Comparison of ENCODE assay signal across 19 mouse cellular contexts in the genomic region with DNA sequence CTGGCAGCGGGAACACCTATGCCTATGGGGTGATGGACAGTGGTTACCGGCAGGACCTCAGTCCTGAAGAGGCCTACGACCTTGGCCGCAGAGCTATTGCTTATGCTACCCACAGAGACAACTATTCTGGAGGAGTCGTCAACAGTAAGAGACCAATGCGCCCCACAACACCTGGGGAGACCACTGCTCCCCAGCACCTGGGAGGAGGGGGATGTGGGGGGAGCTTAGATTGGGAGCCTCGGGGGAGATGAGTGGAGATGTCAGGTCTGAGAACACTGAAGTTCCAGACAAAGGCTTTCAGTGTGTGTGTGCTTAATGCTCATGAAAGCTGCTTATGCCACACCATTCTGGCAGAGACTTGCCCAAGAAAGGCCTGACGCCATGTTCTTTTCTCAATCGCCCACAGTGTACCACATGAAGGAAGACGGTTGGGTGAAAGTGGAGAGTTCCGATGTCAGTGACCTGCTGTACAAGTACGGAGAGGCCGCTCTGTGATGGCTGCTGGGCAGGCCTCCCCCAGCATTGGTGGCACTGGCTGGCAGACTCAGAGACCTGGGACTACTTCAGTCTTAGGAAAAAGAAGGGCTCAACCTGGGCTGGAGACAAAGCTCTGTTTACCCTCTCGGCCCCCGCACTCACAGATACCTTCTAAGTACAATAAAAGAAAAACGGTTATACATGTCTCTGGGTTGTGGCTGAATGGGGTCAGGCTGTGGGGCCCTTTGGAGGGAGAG. TPM values are rescaled to one million over a fixed set of nuclear protein-coding genes. Genes with fewer than 3 reads are reported as not detected.
A peak's percentile ranks its signal among the peaks of the same experiment; 100 is the strongest.
DNase-seq lines count a peak whose midpoint lies in the region; TF ChIP-seq lines count a peak whose summit lies in the region.
"Had no signal": no experiment of that assay in that cellular context is flagged by ENCODE, and none has a peak within 500 bp of the region (broad histone marks: within the 10 kb centered on the region; RNA-seq: fewer than 3 reads in every experiment).

No protein-coding gene starts in this region.

- peaks cover 13% of the 10 kb centered on the region for H3K36me3 ChIP-seq in spleen, adult 2 months (ENCODE audit: control insufficient read depth, insufficient read depth, low read length)
- H3K36me3 ChIP-seq: embryonic facial prominence, embryonic 12.5 days; heart, embryonic 12.5 days had no signal

- TF ChIP-seq POLR2A in spleen, adult 2 months (IDR thresholded peaks at IDR 0.05; ENCODE audit: low read depth, low read length), result no peak

- no peak for TF ChIP-seq CTCF in spleen, adult 2 months (IDR thresholded peaks at IDR 0.05; ENCODE audit: extremely low read depth, insufficient read depth, insufficient read length, insufficient replicate concordance)

- no peak overlapping the region for H3K4me3 ChIP-seq in spleen, adult 2 months (ENCODE audit: extremely low read depth, insufficient read depth, insufficient read length)
- H3K4me3 ChIP-seq: embryonic facial prominence, embryonic 12.5 days; heart, adult 2 months; heart, embryonic 12.5 days had no signal

- WGBS in spleen, adult 2 months, result 74% methylated on average over 16 of the region's 16 CpGs

- H3K4me1 ChIP-seq in spleen, adult 2 months (ENCODE audit: control insufficient read depth, insufficient read depth, insufficient read length), result peaks cover 25% of the 10 kb centered on the region

- H3K27me3 ChIP-seq in spleen, adult 2 months (ENCODE audit: control insufficient read depth, insufficient read depth, low read length), result no peaks in the 10 kb centered on the region

- no peak for DNase-seq in spleen, adult 2 months (ENCODE audit: low read depth in 1 of 2, low spot score in 2 of 2)
- no peak for DNase-seq in spleen, postnatal 4 days (ENCODE audit: low spot score in 2 of 2)
- DNase-seq in naive thymus-derived CD4-positive, alpha-beta T cell, adult 2 months (ENCODE audit: low read depth), result peak; percentile 51
- peak; percentile 71 for DNase-seq in thymus, postnatal 25 days
- DNase-seq in embryo, embryonic 10 days (ENCODE audit: low spot score), result no peak
- DNase-seq in adrenal gland, postnatal 14 days, result no peak
- no peak for DNase-seq in cerebellum, adult 11-12 months
- DNase-seq: adrenal gland, adult 2 months; adrenal gland, postnatal 36 days; cerebellum, adult 8-10 months; cerebellum, postnatal 14 days; gastrocnemius, postnatal 14 days; heart, adult 2 months; heart, postnatal 10 days had no signal

- peak overlapping the region; percentile 62 for H3K27ac ChIP-seq in spleen, adult 2 months (ENCODE audit: insufficient read depth, low read length)
- H3K27ac ChIP-seq: embryonic facial prominence, embryonic 12.5 days; heart, adult 2 months; hindbrain, embryonic 14.5 days had no signal

RNA-seq across cellular contexts. Expression of a gene that starts 2.4 kb away (rescaled TPM):
- polyA plus RNA-seq in spleen, adult 2 months (2012; rRNA removed), result 83.0 and 111 TPM in 2 replicates
- 33.2 and 34.9 TPM in 2 replicates for total RNA-seq in adrenal gland, postnatal 14 days (2021)

RNA-seq across cellular contexts. Expression of a gene that starts 3.4 kb away (rescaled TPM):
- polyA plus RNA-seq in spleen, adult 2 months (2012; rRNA removed), result 260 and 307 TPM in 2 replicates
- total RNA-seq in adrenal gland, postnatal 14 days (2021), result 21.0 and 33.6 TPM in 2 replicates

RNA-seq across cellular contexts. Expression of a gene that starts 13.4 kb away (rescaled TPM):
- polyA plus RNA-seq in spleen, adult 2 months (2012; rRNA removed), result 159 and 225 TPM in 2 replicates
- total RNA-seq in adrenal gland, postnatal 14 days (2021), result 6.9 and 12.2 TPM in 2 replicates

RNA-seq across cellular contexts. Expression of a gene that starts 13.6 kb away (rescaled TPM):
- 144 and 178 TPM in 2 replicates for polyA plus RNA-seq in spleen, adult 2 months (2012; rRNA removed)
- total RNA-seq in adrenal gland, postnatal 14 days (2021), result 11.1 and 20.4 TPM in 2 replicates

RNA-seq across cellular contexts. Expression of a gene that starts 37.8 kb away (rescaled TPM):
- polyA plus RNA-seq in spleen, adult 2 months (2012; rRNA removed), result 318 and 334 TPM in 2 replicates
- 1.3 and 16.6 TPM in 2 replicates for total RNA-seq in adrenal gland, postnatal 14 days (2021)
- total RNA-seq: ES-E14 had no signal
- polyA plus RNA-seq: embryonic facial prominence, embryonic 12.5 days; forebrain, embryonic 11.5 days; hindbrain, embryonic 14.5 days had no signal

Comparison
In these comparisons a context has a peak if more than half of its experiments do, and no peak if none do; other contexts are left out.
1. DNase-seq: peak in naive thymus-derived CD4-positive, alpha-beta T cell, adult 2 months (single experiment) and thymus, postnatal 25 days (single experiment); none in spleen, adult 2 months (0 of 2), spleen, postnatal 4 days (0 of 2), embryo, embryonic 10 days (single experiment), adrenal gland, postnatal 14 days (single experiment) and cerebellum, adult 11-12 months (single experiment).